Mouse (Mus musculus) gastrocnemius, adult 18-20 months (tissue): ENCODE data around the gene Magea1. TPM values are rescaled to one million over a fixed set of nuclear protein-coding genes. Genes with fewer than 3 reads are reported as not detected.
"Not testable (repeated sequence)": the region's sequence is repeated elsewhere in the genome, so short reads cannot be mapped to it uniquely, and the experiment has no call there.

Source experiments
- DNase-seq: peaks from one replicate; pipeline ENCODE4 v3.0.0; 2021; ENCODE audit warnings: low spot score
- long read RNA-seq, 2 experiments: library from polyadenylated mRNA; stranded (forward); transcript quantifications; one replicate each; pipeline ENCODE4 v2.0.0; 2021
- total RNA-seq, 2 experiments: library from RNA; stranded (reverse); gene quantifications; 2 replicates each; pipeline ENCODE4 v1.2.3; 2021

Gene Magea1
- not detected for total RNA-seq
- long read RNA-seq, experiment 1, result 0 reads
- long read RNA-seq, experiment 2, result 0 reads

DNA sequence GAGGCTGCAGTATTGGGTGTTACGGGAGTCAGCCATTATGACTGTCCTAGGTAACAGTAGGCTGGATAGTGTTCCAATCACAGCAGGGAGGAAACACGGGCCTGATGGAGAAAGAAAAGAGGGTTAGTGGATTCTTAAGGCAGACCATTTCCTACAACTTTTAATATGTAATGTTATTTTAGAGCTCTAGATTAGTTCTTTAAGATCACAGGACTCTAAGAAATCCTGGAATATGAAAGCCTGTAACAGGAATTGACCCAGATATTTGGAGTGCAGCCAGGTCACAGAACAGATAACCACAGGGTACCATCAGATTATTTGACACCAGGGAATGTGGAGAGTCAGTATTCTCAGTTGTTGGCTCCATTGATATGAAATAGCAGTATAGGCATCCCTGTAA is at the start of gene Magea1:
Gene Magea1 (minus strand): TSS at position 101 of the 400 bp plus-strand sequence.
- DNase-seq, result not testable (repeated sequence)

DNA sequence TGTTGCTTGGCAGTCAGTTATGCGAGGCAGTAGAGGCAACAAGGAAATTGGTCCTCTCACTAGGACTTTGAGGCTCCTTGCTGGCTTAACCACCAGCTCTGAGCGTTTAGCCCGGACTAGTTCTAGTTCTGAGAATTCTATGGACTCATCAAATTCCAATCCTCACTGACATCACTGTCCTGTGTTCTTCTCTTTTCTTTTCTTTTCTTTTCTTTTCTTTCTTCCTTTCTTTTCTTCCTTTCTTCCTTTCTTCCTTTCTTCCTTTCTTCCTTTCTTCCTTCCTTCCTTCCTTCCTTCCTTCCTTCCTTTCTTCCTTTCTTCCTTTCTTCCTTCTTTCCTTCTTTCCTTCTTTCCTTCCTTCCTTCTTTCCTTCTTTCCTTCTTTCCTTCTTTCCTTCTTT is 38.7 kb upstream of the Magea1 start, which contains the start of gene Cldn34b2:
Gene Cldn34b2 (minus strand): TSS at position 101 of the 400 bp plus-strand sequence.
- not testable (repeated sequence) for DNase-seq

GRCm38 (mm10) chrX:155098024-155098423 is 8.4 kb upstream of the Magea1 start:
- DNase-seq, result peak; percentile 13

GRCm38 (mm10) chrX:155093566-155093965 is 4.0 kb upstream of the Magea1 start, which contains the start of gene Magea2:
Gene Magea2 (minus strand): TSS chrX:155093666.
- not testable (repeated sequence) for DNase-seq

DNA sequence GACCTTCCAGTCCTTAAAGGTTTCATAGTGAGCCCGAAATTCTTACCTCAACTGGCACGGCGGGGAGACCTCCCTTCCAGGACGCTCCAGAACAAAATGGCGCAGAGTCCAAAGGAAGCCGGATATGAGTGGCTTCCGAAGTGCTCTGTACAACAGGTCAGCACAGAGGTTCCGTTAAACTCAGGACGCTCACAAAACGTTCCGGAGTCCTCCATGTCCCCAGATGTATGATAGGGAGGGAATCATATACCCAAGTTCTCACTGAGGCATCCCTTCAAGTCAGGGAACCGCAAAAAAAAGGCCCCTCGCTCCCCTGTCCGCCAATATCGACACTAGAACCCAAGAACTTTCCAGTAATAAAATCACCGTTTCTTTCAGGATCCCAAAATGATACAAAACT is 26.5 kb downstream of the Magea1 start, which contains the start of gene Magea5:
Gene Magea5 (minus strand): TSS at position 101 of the 400 bp plus-strand sequence.
- not testable (repeated sequence) for DNase-seq

Other genes starting within 250 kb of the Magea1 start
- not detected for gene Cldn34b1, start 199.5 kb downstream of the Magea1 start, total RNA-seq
- gene Magea6, start 153.8 kb downstream of the Magea1 start, total RNA-seq, result not detected
- gene Magea3, start 140.3 kb downstream of the Magea1 start, total RNA-seq, result not detected
- not detected for gene Magea8, start 93.9 kb downstream of the Magea1 start, total RNA-seq
- not detected for gene Magea5, start 26.6 kb downstream of the Magea1 start, total RNA-seq
- not detected for gene Magea2, start 3.9 kb upstream of the Magea1 start, total RNA-seq
- not detected for gene Cldn34b2, start 38.6 kb upstream of the Magea1 start, total RNA-seq
- gene Sat1, start 126.7 kb upstream of the Magea1 start, total RNA-seq, result 10 to 100 TPM; 17.1 to 25.8 TPM
- gene Acot9, start 172.7 kb upstream of the Magea1 start, total RNA-seq, result 10 to 100 TPM; 18.0 to 18.8 TPM